Mouse (Mus musculus) ovary, adult 18-20 months (tissue): Measurements from ENCODE around the gene Fam129b.
A peak's percentile ranks its signal among the peaks of the same experiment; 100 is the strongest.

ENCODE experiments used
- DNase-seq: peaks from one replicate; pipeline ENCODE4 v3.0.0; 2022; ENCODE audit warnings: low spot score, mixed read lengths

The Fam129b gene

GRCm38 (mm10) chr2:32924306-32924844, 48.5 kb downstream of the Fam129b start:
- DNase-seq = no peak

GRCm38 (mm10) chr2:32926330-32927075, 50.6 kb downstream of the Fam129b start:
- DNase-seq = no peak

DNA sequence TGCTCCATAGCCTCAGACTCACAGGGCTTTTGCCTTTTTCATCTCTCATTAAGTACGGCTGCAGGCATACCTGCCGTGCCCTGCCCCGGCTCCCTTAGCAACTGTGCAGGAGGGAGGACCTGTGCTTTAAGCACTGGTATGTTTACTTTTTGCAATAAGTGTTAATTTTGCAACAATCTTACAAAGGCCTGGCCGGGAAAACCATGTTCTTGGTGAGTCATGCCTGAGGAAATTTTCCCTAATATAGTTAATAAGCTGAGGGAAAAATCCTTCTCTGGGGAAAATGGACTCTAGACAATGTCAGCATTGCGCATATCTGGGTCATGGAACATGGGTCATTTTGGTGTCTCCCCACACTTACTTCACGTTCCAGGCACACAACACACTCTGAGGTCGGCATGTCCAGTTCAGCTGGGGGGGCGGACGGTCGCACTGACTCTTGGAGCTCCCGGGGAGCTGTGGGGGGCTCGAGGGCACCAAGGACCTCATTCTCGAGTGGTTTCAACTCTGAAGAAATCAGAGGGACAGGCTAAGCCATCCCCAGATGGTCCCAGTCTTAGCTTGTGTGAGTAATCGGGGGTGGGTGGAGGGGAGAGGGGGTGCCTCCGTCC, 51.8 kb downstream of the Fam129b start:
- no peak for DNase-seq

- peak; percentile 42 for DNase-seq
These were observed 52.5 kb downstream of the Fam129b start for GRCm38 (mm10) chr2:32928235-32928946.

DNA sequence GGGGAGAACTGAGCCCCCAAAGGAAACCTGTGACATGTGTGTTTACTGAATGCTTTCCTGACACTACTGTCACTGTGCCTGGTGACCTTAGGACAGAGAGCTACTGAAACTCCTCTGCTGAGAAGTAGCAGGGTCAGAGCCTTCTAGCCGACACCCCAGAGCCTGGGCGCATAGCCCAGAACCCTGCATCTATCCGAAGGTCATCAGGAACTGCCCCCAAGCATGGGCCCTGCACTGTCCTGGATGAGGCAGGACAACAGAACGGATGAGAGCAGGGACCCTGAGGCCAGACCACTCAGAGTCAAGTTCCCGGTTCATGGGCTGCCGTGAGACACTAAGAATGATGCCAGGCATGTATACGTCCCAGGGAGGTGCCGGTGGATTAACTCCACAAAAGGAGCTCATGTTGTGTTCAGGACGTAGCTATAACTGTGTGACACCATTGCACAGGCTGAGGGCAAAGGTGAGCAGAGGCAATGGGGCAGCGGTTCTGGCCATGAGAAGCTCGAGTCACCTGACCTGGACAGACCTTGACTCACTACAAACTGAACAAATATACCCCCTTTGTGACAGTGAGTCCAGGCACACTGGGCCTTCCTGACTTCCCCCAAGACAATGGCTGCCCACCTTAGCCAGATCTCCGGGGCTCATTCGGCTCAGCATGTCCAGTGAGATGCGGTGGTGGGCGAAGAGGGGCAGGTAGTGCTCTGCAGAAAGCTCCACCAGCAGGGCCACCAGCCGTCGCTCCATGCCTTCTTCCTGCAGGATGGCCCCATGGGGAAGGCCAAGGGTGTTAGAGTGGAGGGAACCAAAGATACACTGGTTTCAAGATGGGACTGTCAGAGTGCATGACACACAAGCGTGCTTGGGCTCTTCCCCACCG, 53.3 kb downstream of the Fam129b start:
- no peak for DNase-seq

GRCm38 (mm10) chr2:32931730-32932129, 55.8 kb downstream of the Fam129b start:
- no peak for DNase-seq

DNA sequence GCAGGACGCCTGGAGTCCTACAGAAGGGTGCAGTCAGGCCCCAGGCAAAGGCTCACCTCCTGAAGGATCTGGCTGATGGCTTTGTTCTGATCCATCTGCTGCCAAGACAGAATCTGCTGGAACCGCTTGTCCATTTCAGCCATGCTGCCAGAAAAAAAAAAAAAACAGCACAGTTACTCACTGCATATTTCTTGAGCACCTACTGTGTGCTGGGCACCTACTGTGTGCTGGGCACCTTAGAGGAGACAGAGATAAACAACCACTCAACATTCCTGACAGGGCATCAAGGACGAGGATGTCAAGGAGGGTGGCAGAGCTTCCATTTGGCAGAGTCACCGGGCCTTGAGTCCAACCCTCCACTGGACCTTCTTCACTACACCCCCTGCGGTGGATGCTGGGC, 62.8 kb downstream of the Fam129b start:
- no peak for DNase-seq

DNA sequence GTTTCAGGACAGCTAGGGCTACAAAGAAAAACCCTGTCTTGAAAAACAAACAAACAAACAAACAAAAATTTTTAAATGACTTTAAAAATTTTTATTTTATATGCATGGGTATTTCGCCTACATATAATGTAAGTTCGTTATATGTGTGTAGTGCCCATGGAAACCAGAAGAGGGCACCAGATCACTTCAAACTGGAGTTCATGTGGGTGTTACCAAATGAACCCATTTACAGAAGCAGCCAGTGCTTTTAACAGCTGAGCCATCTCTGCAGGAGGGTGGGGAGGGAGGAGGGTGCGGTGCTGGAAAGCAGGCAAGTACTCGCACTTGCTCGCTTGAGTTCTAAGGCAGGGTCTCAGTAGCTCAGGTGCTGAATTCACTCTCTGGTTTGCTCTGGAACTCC, 63.5 kb downstream of the Fam129b start:
- DNase-seq = no peak

DNA sequence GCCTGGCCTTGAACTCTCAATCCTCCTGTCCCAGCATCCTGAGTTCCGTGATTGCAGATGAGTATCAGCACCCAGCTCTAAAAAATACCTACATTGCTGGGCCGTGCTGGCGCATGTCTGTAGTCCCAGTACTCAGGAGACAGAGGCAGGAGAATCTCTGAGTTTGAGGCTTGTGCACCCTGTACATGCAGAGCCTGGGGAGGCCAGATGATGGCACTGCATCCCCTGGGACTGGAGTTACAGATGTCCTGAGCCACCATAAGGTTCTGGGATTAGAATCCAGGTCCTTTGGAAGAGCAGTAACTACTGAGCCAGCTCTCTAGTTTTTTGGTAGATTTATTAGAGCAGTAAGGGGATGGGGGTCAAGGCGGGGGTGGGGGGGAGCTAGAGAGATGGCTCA, 64.6 kb downstream of the Fam129b start:
- DNase-seq = no peak

DNA sequence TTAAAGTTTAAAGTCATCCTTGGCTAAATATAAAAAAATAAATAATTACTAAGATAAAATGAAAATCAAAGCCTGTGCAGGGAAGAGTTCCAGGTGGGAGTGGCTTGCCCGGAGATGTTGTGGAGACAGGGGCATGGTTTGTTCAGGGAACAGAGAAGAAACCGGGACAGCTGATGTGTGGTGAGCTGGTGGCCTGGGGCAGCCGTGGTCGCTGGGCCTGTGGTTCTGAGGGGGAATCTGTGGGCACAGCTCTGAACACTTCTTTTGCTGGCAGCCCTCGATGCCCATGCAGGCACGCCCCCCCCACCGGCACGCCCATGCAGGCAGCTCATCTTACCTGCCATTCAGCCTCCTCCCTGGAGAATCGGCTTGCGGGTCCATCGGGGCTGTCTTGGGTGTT, 71.5 kb downstream of the Fam129b start:
- DNase-seq = no peak

GRCm38 (mm10) chr2:32954581-32954980, 78.7 kb downstream of the Fam129b start:
- no peak for DNase-seq

DNA sequence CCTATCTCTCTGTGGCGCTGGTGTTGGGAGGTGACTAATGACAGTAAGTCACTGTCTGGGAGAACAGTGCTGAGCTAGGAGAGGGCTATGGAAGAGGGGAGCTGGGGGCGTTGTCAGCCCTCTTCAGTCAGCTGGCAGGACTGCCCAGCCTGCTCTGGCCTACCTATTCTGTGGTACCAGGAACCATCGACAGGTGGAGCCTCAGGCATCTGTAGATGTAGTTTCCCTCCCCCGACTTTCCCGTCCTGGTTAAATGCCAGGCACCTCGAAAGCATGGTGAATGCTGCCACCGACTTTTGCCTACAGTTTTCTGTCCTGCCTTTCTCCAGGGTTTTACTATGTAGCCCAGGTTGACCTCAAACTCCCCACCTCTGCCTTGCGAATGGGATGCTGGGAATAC, 81.4 kb downstream of the Fam129b start:
- no peak for DNase-seq

GRCm38 (mm10) chr2:32960273-32960672, 84.4 kb downstream of the Fam129b start:
- no peak for DNase-seq

DNA sequence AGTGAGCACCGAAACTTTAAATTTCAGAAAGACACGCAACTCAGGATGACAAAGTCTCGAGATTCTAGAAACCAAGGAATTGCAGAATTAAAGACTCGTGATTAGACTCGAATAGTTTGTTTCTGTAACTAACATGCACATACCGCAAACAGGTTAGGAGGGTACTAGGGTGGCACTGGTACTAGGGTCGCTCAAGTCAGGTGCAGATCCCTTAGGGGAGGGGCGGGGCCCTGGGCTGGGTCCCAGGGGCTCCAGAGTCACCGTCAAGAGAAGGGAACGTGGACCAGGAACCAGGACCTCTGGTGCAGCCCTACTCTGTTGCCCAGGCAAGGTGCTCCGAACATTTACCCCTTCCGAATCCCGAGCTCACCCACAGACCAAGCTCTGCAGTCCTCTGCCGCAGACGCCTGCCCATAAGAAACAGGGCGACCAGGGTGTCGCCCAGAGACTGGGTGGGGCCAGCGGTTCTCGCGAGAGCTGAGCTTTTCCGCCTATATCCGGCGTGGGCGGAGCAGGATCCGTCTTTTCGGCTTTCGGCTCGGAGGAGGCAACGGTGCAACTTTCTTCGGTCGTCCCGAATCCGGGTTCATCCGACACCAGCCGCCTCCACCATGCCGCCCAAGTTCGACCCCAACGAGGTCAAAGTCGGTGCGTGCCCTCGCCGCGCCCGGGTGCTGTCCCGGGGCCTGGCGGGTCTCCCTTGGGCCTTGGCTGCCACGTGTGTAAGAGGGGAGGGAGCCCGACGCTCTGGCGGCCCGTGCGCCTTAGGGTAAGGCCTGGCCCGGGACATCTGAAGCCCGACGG, 85.5 kb downstream of the Fam129b start, which contains the start of the genes Rpl12 and Lrsam1:
TSS of gene Rpl12 (plus strand) at position 368 of the 804 bp plus-strand sequence.
TSS of gene Lrsam1 (minus strand) at position 423 of the 804 bp plus-strand sequence.
- peak; percentile 89 for DNase-seq

DNA sequence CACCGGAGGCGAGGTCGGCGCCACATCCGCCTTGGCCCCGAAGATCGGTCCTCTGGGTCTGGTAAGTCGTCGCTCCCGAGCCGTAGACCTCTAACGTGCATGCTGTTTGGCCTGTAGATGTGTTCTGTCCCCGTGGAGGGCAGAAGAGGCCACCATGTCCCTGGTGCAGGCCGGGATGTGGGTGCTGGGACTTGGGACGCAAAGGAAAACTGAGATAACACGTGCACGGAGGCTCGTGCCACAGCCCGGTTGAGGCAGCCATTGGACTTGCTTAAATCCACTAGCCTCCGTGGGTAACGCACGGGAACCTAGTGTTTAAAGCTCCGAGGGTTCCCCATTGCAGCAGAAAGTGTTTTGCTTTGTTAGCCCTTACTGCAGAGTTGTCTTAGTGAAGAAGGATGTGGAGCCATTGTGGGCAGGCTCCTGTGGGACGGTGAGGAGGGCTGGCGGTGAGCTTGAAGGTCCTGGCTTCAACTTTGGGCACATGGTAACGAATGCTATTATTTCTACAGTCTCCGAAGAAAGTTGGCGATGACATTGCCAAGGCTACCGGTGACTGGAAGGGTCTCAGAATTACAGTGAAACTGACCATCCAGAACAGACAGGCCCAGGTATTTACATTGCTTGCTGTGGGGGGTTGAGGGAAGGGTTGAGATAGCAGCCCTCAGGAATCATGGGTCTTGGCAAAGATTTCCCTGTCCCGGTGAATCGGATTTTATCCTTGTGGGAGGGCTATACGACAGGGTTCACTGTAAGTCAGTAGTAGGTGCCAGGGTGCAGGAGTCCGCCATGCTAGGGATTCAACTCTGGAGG, 86.4 kb downstream of the Fam129b start:
- DNase-seq = no peak

GRCm38 (mm10) chr2:32962875-32963220, 86.9 kb downstream of the Fam129b start:
- no peak for DNase-seq

DNA sequence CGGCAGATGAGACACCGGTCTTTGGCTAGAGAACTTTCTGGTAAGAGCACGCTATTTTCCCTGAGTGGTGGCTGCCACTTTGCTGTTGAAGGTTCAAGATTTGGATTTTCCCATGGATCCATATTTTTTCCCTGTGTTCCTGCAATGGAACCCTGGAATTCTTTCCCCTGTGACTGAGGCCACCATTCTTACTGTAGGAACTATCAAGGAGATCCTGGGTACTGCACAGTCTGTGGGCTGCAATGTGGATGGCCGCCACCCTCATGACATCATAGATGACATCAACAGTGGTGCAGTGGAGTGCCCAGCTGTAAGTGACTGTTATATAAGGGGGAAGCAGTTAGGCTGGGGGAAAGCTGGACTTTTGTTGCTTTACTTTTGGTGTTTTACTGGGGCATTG, 87.6 kb downstream of the Fam129b start:
- no peak for DNase-seq

DNA sequence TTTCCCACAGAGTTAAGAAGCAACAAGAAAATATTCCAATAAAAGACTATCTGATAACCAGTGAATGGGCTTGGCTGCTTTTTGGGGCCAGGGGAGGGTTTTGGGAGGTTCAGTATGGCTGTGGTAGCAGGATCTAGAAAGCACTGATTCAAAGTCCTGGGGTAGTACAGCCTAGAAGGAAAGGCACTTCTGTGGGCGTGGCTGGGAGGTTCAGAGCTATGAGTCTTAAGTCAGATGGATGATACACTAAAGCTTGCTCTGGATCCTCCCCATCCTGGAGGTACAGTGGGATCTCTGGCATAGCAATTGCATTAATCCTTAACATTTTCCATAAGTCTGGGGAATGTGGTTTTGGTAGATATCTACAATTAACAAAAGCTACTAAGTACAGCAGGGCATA, 88.1 kb downstream of the Fam129b start:
- no peak for DNase-seq

GRCm38 (mm10) chr2:32964659-32965457, 88.9 kb downstream of the Fam129b start:
- no peak for DNase-seq
